Mouse (Mus musculus) ES-E14 (cell line): ENCODE measurements at regions not wholly inside any gene's neighbourhood (a gene's known extent, or its start where the extent isn't known, plus 50 kb on each side); places are given as distances from the start of the nearest gene placed in this dataset.
A peak's percentile ranks its signal among the peaks of the same experiment; 100 is the strongest.

ENCODE experiments used
- CHD2 ChIP-seq: IDR thresholded peaks from 2 replicates; pipeline ENCODE4 v1.6.1; 2014; ENCODE audit warnings: mild to moderate bottlenecking, low read depth, low read length, inconsistent platforms
- MAFK ChIP-seq: IDR thresholded peaks from 2 replicates; pipeline ENCODE4 v1.6.1; 2014; ENCODE audit warnings: mild to moderate bottlenecking, low read depth, low read length, inconsistent platforms; ENCODE audit not compliant: insufficient read depth
- ZC3H11A ChIP-seq: IDR thresholded peaks from 2 replicates; pipeline ENCODE4 v1.6.1; 2012; ENCODE audit warnings: low read depth, mild to moderate bottlenecking, inconsistent platforms, low read length, borderline replicate concordance
- ZNF384 ChIP-seq: IDR thresholded peaks from 2 replicates; pipeline ENCODE4 v1.6.1; 2012; ENCODE audit warnings: low read depth, low read length, inconsistent platforms

- TF ChIP-seq ZNF384 (no peak), MAFK (no peak), ZC3H11A (peak; percentile 60), CHD2 (no peak)
Measured at GRCm38 (mm10) chr15:89730320-89730719, 111.3 kb downstream of the Syt10 start.
